Mouse (Mus musculus) megakaryocyte, adult 5-6 weeks (primary cell): ENCODE measurements around the gene Krtap4-7. TPM values are rescaled to one million over a fixed set of nuclear protein-coding genes. Genes with fewer than 3 reads are reported as not detected.
"Not testable (repeated sequence)": the region's sequence is repeated elsewhere in the genome, so short reads cannot be mapped to it uniquely, and the experiment has no call there.

Source experiments
- ATAC-seq: 2 replicates; pipeline ENCODE4 v1.8.0; 2016; ENCODE audit warnings: mild to moderate bottlenecking, inconsistent platforms; ENCODE audit not compliant: poor library complexity, severe bottlenecking
- total RNA-seq, 2 experiments: library from RNA; stranded (forward) in 1 of 2; stranded (reverse) in 1 of 2; fragments of 153-499, 151-499 nt in 1 of 2; fragments of 221-1000, 200-1000 nt in 1 of 2; gene quantifications; 2 replicates each; pipeline versions ENCODE4 v1.2.3 to v1.2.4; 2015 to 2017

Krtap4-7 gene
- total RNA-seq (2015) (not detected in 2 replicates), total RNA-seq (2017) (not detected in 2 replicates)

GRCm38 (mm10) chr11:99643635-99644139, at the start of gene Krtap4-7:
Gene Krtap4-7, minus strand, starts transcription at chr11:99644089.
- not testable (repeated sequence) for ATAC-seq

- ATAC-seq = no peak
Measured at GRCm38 (mm10) chr11:99690463-99690862, 46.6 kb upstream of the Krtap4-7 start, which contains the start of gene Gm14190. Gene Gm14190, minus strand, starts transcription at chr11:99690740.

- not testable (repeated sequence) for ATAC-seq
Measured at GRCm38 (mm10) chr11:99685235-99685634, 41.3 kb upstream of the Krtap4-7 start.

DNA sequence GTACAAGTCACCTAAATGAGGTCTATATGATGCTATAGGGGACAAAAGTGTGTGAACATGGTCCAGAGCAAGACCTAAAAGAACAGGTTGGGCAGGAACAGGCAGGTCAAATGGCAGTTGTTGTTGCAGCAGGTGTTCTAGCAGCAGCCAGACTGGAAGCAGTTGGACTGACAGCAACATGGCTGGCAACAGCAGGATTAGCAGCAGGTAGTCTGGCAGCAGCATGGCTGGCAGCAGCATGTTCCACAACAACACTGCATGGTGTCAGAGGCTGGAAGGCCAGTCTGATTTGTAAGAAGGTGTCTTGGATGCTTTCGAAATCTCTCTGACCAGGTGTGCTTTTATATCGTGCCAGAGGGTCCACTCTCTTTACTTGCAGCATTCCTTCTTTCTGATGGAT, 39.6 kb upstream of the Krtap4-7 start:
- no peak for ATAC-seq

GRCm38 (mm10) chr11:99665860-99666259, 22.0 kb upstream of the Krtap4-7 start, which contains the start of gene Krtap4-6:
Gene Krtap4-6, minus strand, starts transcription at chr11:99665960.
- ATAC-seq = no peak

GRCm38 (mm10) chr11:99662802-99663201, 18.9 kb upstream of the Krtap4-7 start:
- no peak for ATAC-seq

- ATAC-seq = no peak
Measured at GRCm38 (mm10) chr11:99659256-99659655, 15.4 kb upstream of the Krtap4-7 start.

- not testable (repeated sequence) for ATAC-seq
Measured at GRCm38 (mm10) chr11:99658467-99659010, 14.7 kb upstream of the Krtap4-7 start, which contains the start of gene Gm11563. Gene Gm11563, minus strand, starts transcription at chr11:99658960.

- ATAC-seq = no peak
Measured at GRCm38 (mm10) chr11:99657051-99657450, 13.2 kb upstream of the Krtap4-7 start.

GRCm38 (mm10) chr11:99650136-99650535, 6.2 kb upstream of the Krtap4-7 start, which contains the start of gene Gm11555:
Gene Gm11555, minus strand, starts transcription at chr11:99650236.
- no peak for ATAC-seq

DNA sequence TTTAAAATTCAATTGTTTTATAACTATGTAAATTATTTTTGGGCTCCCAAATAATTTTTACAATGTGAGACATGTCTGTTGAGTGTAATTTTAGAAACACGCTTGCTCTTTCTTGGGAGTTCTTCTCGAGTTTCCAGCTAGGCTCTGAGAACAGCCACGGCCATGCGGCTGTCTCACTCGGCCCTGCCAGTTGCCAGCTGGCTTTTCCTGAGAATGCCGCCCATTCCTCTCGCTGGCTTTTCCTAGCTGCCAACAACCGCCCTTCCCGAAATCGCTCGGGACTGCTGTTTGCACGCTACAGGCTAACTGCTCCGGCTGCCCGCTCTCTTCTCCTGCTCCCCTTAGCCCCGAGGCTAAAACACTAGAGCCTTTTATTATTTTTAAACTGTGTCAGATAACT, 2.6 kb upstream of the Krtap4-7 start:
- no peak for ATAC-seq

DNA sequence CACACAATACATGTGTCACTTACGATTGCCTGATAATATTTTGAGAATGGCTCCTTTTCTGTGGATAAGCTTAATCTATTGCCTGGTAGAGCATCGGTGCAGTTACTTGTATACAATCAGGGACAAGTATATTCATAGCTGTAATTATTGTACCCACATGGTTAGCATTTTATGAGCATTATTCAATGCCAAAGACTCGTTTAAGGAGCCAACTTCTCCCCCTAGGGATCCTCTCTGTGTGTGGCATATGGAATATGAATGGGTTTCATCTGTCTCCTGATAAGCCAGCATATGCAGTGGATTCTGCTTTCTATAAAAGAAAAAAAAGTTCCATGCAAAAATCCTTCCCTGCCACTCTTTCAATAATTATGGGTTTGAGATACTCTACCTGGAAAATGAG, 462 bp upstream of the Krtap4-7 start:
- ATAC-seq = no peak

DNA sequence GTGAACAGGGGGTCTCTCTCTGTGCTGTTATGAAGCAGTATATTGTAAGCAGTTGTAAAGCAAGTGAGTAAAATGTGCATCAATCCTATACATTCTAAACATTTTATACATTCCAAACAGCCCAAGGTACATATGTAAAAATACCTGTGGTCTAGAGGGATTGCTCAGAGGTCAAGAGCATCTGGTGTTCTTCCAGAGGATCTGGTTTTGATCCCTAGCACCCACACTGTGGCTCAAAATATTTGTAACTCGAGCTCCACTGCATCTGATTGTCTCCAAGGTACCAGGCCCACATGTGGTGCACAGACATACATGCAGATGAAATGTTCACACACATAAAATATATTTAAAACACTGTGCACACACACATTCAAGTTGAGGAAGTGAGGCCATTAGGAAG, 3.0 kb downstream of the Krtap4-7 start:
- no peak for ATAC-seq

GRCm38 (mm10) chr11:99637086-99637485, 6.8 kb downstream of the Krtap4-7 start:
- no peak for ATAC-seq

- ATAC-seq = no peak
Measured at GRCm38 (mm10) chr11:99634653-99635134, 9.2 kb downstream of the Krtap4-7 start, which contains the start of gene Krtap4-2. Gene Krtap4-2, minus strand, starts transcription at chr11:99635084.

DNA sequence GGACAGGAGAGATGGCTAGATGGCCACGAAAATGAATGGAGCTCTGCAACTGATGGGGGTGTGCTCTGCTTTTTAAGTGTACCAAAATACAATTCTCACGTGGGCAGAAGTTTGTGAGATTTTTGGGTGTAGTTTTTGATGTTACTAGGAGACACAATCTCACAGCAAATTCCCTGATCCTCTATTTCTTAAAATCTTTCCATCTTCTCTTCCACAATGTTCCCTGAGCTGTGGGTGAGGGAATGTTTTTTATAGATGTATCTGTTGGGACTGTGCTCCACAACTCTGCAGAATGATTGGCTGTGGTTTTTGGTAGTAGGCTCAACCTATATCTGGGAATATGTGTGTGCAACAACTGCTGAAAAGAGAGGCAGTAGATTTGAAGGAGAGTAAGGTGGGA, 10.6 kb downstream of the Krtap4-7 start:
- ATAC-seq = no peak

DNA sequence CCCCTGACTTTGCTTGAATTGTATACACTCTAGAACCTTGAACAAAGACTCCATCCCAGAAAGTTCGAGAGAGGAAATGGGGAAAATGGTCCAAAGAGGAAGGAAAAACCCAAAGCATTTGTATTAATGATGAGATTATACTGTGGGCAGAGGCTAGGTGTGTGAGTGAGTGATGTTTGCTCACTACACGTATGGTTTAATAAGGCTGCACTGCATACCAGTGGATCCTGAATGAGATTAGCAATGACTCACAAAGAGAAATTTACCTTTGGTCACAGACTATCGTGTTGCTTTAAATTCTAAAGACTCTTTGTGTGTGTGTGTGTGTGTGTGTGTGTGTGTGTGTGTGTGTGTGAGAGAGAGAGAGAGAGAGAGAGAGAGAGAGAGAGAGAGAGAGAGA, 13.0 kb downstream of the Krtap4-7 start:
- no peak for ATAC-seq

DNA sequence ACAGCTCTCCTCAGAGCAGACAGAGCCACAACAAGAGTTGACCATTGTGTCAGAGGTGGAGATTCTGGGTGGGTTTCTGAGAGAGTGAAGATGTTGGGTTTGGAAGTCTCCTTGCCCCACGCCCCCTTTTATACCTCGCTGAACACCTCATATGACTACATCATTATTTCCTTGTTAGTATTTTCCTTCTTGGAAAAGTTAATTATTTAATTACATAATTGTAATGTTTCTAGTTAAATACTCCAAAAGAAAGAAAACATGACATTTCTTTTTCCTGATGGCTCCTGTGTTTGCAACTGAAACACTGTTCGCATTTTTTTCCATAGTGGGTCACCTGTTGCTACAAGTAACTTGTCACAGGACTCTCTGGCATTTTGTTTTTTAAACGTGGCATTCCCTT, 15.8 kb downstream of the Krtap4-7 start, which contains the start of gene Krtap4-1:
Krtap4-1 (minus strand) TSS at position 101 of the 400 bp plus-strand sequence.
- no peak for ATAC-seq

DNA sequence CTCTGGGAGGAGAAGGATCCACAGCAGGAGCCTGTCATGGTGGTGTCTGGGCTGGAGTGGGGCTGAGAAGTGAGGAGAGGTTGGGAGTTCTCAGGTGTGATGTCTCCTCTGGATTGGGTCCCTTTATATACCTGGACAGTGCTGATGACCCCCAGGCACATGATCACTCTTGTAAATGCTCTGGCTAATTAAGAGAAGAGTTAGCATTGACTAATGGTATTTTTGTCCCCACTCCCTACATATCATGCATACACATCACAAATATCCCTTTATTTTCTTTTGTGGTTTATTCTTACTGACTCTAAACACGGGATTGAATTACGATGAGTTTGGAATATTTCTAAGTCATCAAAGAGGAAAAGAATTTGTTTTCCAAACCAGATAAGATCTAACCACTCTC, 23.6 kb downstream of the Krtap4-7 start, which contains the start of gene Gm11562:
Gm11562 (minus strand) TSS at position 101 of the 400 bp plus-strand sequence.
- no peak for ATAC-seq

DNA sequence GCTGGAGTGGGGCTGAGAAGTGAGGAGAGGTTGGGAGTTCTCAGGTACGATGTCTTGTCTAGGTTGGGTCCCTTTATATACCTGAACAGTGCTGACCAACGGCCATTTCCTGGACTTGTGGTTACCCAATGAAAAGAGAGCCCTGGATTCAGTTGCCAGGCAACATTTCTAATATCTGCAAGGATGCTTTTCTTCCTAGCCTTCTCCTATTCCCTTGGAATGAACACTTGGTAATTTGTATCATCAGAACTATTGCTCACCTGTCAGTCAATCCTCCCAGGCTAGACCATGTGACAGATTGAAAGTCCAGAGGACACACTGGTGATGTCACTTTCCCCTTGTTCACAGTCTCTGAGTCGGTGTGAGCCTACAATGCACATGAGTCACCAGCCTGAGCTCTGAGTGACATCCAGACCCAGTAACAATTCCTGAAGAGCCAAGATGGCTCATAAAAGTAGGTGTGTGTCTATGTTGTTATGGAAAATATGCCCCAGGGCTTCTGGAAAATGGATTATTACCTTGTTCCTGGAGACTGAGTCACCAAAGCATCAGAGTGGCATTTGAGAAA, 29.0 kb downstream of the Krtap4-7 start, which contains the start of gene Krtap2-4:
Krtap2-4 (minus strand) TSS at position 51 of the 568 bp plus-strand sequence.
- no peak for ATAC-seq

- ATAC-seq = not testable (repeated sequence)
Measured at GRCm38 (mm10) chr11:99610089-99610488, 33.8 kb downstream of the Krtap4-7 start, which contains the start of gene Gm11937. Gene Gm11937, minus strand, starts transcription at chr11:99610189.

- ATAC-seq = no peak
Measured at GRCm38 (mm10) chr11:99609126-99609525, 34.8 kb downstream of the Krtap4-7 start.
